Mouse (Mus musculus) spleen, adult 2 months (tissue): ENCODE results near the gene Gm10160.

Experiments used
- CTCF ChIP-seq: fragments of 200-500 bp; IDR thresholded peaks from 2 replicates; pipeline ENCODE4 v1.5.1; 2011; ENCODE audit warnings: mild to moderate bottlenecking, inconsistent platforms; ENCODE audit not compliant: insufficient read depth, insufficient read length, insufficient replicate concordance; ENCODE audit errors: extremely low read depth
- POLR2A ChIP-seq: fragments of 200-500 bp; IDR thresholded peaks from 2 replicates; pipeline ENCODE4 v1.6.1; 2011; ENCODE audit warnings: low read depth, low read length, inconsistent platforms

- TF ChIP-seq CTCF (no peak), POLR2A (peak; percentile 34; the same call in 1 of the 2 replicates)
Measured at GRCm38 (mm10) chr7:81860071-81860470, 4.5 kb upstream of the Gm10160 start.
